Mouse (Mus musculus): ENCODE results near the gene Tmem8. TPM values are rescaled to one million over a fixed set of nuclear protein-coding genes. Genes with fewer than 3 reads are reported as not detected.

Tmem8 gene
- polyA plus RNA-seq, 1 experiment = 1.0 TPM

DNA sequence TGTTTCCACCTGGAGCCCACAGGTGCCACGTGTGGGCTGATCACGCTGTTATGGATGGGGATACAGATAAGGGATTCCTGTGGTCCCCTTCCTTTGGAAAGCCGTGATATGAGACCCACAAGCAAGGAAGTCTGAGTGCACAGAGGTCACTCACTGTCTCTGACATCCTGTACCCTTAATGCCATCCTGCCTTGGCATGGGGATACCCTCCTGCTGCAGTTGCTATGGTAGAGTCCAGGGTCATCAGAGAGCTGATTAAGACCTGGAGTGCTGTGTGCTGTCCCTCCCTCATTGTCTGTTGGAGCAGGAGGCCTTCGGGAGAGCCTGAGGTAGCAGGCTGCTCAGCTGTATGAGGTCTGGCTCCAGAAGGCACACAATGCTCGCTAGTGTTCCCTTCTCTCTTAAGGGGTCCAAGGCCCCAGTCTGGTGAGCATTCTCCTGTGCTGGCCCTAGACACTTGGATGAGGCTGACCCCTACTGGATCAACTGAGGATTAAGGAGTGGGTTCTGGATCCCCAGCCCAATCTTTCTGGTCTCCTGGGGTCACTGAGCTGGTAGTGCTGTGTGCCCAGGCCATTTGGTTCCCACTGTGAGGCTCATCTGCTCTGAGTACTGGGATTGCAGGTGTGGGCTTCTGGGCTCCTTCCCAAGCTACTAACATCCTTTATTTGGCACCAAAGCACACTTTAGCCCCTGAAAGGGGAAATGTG, 9.5 kb downstream of the Tmem8 start:
- no peaks in the 10 kb centered on the region for H3K4me1 ChIP-seq (ENCODE audit: control insufficient read depth, insufficient read depth, low read length)
- TF ChIP-seq POLR2A (IDR thresholded peaks at IDR 0.05; ENCODE audit: low read depth, low read length) (no peak), CTCF (IDR thresholded peaks at IDR 0.05; ENCODE audit: borderline replicate concordance, insufficient read depth, low read length) (no peak)
- H3K27ac ChIP-seq (ENCODE audit: insufficient read depth, low read length) = no peak overlapping the region
- no peak overlapping the region for H3K4me3 ChIP-seq (ENCODE audit: insufficient read depth, low read length)

GRCm38 (mm10) chr17:26123267-26123684, 10.2 kb downstream of the Tmem8 start, which contains the start of gene Mrpl28:
Mrpl28 (plus strand) TSS chr17:26123500.
- TF ChIP-seq CTCF (IDR thresholded peaks at IDR 0.05; ENCODE audit: borderline replicate concordance, insufficient read depth, low read length) (no peak), POLR2A (IDR thresholded peaks at IDR 0.05; ENCODE audit: low read depth, low read length) (peak; percentile 94)
- H3K4me1 ChIP-seq (ENCODE audit: control insufficient read depth, insufficient read depth, low read length) = no peaks in the 10 kb centered on the region
- H3K4me3 ChIP-seq (ENCODE audit: insufficient read depth, low read length) = peak within 1 kb of the TSS; percentile 95
- no peak within 1 kb of the TSS for H3K27ac ChIP-seq (ENCODE audit: insufficient read depth, low read length)

- TF ChIP-seq POLR2A (IDR thresholded peaks at IDR 0.05; ENCODE audit: low read depth, low read length) (no peak), CTCF (IDR thresholded peaks at IDR 0.05; ENCODE audit: borderline replicate concordance, insufficient read depth, low read length) (no peak)
These were observed 11.5 kb downstream of the Tmem8 start for GRCm38 (mm10) chr17:26124560-26124959.

DNA sequence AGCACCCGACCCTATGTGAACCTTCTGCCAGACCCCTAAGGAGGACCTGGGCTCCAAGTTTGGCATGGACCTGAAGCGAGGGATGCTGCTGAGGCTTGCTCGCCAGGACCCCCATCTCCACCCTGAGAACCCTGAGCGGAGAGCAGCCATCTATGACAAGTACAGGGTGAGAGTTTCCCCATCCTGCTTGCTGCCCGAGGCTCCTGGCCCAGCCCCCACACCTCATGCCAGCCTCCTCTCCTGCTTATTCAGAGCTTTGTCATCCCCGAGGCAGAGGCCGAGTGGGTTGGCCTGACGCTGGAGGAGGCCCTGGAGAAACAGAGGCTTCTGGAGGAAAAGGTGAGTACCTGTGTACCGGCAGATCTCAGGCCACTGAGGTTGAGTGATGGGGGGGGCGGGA, 12.1 kb downstream of the Tmem8 start:
- no peak overlapping the region for H3K4me3 ChIP-seq (ENCODE audit: insufficient read depth, low read length)
- no peak for TF ChIP-seq CTCF (IDR thresholded peaks at IDR 0.05; ENCODE audit: borderline replicate concordance, insufficient read depth, low read length)
- no peak for TF ChIP-seq POLR2A (IDR thresholded peaks at IDR 0.05; ENCODE audit: low read depth, low read length)
- H3K4me1 ChIP-seq (ENCODE audit: control insufficient read depth, insufficient read depth, low read length) = no peaks in the 10 kb centered on the region
- H3K27ac ChIP-seq (ENCODE audit: insufficient read depth, low read length) = no peak overlapping the region

More at GRCm38 (mm10) chr17:26124560-26124959, 11.5 kb downstream of the Tmem8 start:
- H3K4me3 ChIP-seq (ENCODE audit: insufficient read depth, low read length) = peak overlapping the region; percentile 95
- no peak overlapping the region for H3K27ac ChIP-seq (ENCODE audit: insufficient read depth, low read length)
- no peaks in the 10 kb centered on the region for H3K4me1 ChIP-seq (ENCODE audit: control insufficient read depth, insufficient read depth, low read length)

DNA sequence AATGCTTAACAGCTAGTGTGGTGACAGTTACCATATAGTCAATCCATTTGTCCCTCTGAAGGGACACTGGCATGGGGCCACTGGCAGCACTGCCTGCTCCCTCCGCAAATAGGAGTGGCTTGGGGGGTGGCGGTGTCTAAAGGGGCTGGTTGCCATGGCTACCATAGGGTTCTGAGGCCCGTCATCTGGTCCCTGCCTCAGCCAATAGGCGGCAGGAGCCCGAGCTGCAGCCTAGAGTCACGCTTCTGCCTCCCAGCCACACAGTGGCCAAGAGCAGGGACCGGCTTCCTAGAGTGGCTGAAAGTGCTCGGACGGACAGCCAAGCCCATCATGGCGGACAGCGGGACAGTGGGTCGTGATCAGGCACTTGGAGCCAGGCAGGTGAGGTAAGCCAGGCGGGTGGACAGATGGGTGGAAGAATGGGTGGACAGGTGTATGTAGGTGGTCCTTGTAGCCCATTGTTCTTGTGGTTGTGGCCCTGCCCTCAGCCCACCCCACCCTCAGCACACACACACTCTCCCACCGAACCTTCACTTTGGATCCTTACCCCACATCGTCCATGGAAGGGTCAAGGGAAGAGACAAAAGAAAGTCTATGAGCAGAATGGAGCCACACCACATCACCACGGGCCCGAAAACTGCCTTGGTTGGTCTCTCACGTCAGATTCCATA, 18.1 kb downstream of the Tmem8 start:
- no peak overlapping the region for H3K27ac ChIP-seq (ENCODE audit: insufficient read depth, low read length)
- H3K4me1 ChIP-seq (ENCODE audit: control insufficient read depth, insufficient read depth, low read length) = no peaks in the 10 kb centered on the region
- TF ChIP-seq CTCF (IDR thresholded peaks at IDR 0.05; ENCODE audit: borderline replicate concordance, insufficient read depth, low read length) = no peak
- no peak for TF ChIP-seq POLR2A (IDR thresholded peaks at IDR 0.05; ENCODE audit: low read depth, low read length)
- no peak overlapping the region for H3K4me3 ChIP-seq (ENCODE audit: insufficient read depth, low read length)

GRCm38 (mm10) chr17:26131856-26132853, 19.1 kb downstream of the Tmem8 start:
- no peak overlapping the region for H3K27ac ChIP-seq (ENCODE audit: insufficient read depth, low read length)
- no peaks in the 10 kb centered on the region for H3K4me1 ChIP-seq (ENCODE audit: control insufficient read depth, insufficient read depth, low read length)
- TF ChIP-seq POLR2A (IDR thresholded peaks at IDR 0.05; ENCODE audit: low read depth, low read length) (no peak), CTCF (IDR thresholded peaks at IDR 0.05; ENCODE audit: borderline replicate concordance, insufficient read depth, low read length) (no peak)

GRCm38 (mm10) chr17:26137106-26137750, 24.1 kb downstream of the Tmem8 start:
- no peak for TF ChIP-seq POLR2A (IDR thresholded peaks at IDR 0.05; ENCODE audit: low read depth, low read length)
- TF ChIP-seq CTCF (IDR thresholded peaks at IDR 0.05; ENCODE audit: borderline replicate concordance, insufficient read depth, low read length) = no peak
- no peak overlapping the region for H3K4me3 ChIP-seq (ENCODE audit: insufficient read depth, low read length)
- H3K4me1 ChIP-seq (ENCODE audit: control insufficient read depth, insufficient read depth, low read length) = peaks cover 7% of the 10 kb centered on the region
- no peak overlapping the region for H3K27ac ChIP-seq (ENCODE audit: insufficient read depth, low read length)

More at GRCm38 (mm10) chr17:26131856-26132853, 19.1 kb downstream of the Tmem8 start:
- no peak overlapping the region for H3K4me3 ChIP-seq (ENCODE audit: insufficient read depth, low read length)

GRCm38 (mm10) chr17:26137751-26138130, 24.6 kb downstream of the Tmem8 start:
- Histone ChIP-seq H3K4me3 (ENCODE audit: insufficient read depth, low read length) (no peak overlapping the region), H3K4me1 (ENCODE audit: control insufficient read depth, insufficient read depth, low read length) (peaks cover 7% of the 10 kb centered on the region), H3K27ac (ENCODE audit: insufficient read depth, low read length) (peak overlapping the region; percentile 12; the same call in 1 of the 2 replicates)
- TF ChIP-seq POLR2A (IDR thresholded peaks at IDR 0.05; ENCODE audit: low read depth, low read length) (no peak), CTCF (IDR thresholded peaks at IDR 0.05; ENCODE audit: borderline replicate concordance, insufficient read depth, low read length) (no peak)

All from embryonic fibroblast, embryonic 13.5 days (primary cell).